Mouse (Mus musculus) right cerebral cortex, postnatal 10 days (tissue): Measurements from ENCODE around the gene Orai3.

Source experiments
- DNase-seq, 2 experiments: peaks; one replicate each; pipeline ENCODE4 v3.0.0; 2021; ENCODE audit warnings: low spot score in 2 of 2

The Orai3 gene

GRCm38 (mm10) chr7:127799211-127799610, 29.6 kb downstream of the Orai3 start:
- no peak for DNase-seq

DNA sequence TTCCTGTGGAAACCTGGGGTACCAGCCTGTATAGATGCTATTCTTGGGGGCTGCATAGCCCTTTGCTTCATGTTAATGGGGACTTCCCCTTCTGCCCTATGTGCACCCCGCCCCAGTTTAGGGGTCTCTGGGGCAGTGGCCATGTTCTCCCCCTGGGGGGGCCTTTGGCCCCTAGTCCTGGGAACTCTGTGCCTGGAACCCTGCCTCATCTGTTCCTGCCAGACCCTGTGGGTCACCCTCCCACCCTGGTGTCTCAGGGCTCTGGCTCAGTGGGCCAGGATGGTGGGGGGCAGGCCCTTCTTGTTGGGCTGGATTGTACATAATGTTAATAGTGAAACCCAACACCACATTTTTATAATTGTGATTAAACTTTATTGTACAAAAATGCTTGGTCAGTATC, 30.1 kb downstream of the Orai3 start:
- peak in 1 of 2 experiments; percentile 44 for DNase-seq

DNA sequence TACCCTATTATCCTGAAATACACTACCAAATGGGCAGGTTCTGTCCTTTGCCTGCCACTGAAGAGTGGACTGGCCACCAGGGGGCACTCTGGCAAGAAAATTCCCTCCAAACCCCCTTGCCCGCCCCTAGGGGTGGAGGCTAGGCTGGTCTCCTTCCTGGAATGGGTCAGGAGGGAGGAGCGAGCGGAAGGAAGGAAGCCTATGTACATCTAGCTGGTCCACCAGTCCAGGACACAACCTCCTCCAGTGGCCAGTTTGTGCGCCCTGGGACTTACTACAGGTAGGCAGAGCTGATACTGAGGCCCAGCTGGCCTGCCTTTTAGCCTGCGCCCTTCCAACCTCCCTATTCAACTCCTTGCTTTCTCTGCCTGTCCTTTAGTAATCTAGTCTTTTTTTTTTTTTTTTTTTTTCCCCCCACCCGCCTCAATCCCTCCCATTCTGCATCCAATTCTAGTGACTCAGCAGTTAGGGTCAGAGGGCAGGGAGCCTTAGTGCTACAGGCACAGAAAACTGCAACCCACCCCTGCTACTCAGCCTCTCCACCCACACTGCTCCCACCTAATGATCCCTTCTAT, 30.9 kb downstream of the Orai3 start, which contains the start of gene Hsd3b7:
Hsd3b7 (plus strand) TSS at position 170 of the 575 bp plus-strand sequence.
- DNase-seq: peak; percentile 88 to 91

GRCm38 (mm10) chr7:127801010-127801621, 31.5 kb downstream of the Orai3 start:
- DNase-seq: peak in 1 of 2 experiments; percentile 57

GRCm38 (mm10) chr7:127802313-127802712, 32.7 kb downstream of the Orai3 start:
- DNase-seq: peak in 1 of 2 experiments; percentile 54

DNA sequence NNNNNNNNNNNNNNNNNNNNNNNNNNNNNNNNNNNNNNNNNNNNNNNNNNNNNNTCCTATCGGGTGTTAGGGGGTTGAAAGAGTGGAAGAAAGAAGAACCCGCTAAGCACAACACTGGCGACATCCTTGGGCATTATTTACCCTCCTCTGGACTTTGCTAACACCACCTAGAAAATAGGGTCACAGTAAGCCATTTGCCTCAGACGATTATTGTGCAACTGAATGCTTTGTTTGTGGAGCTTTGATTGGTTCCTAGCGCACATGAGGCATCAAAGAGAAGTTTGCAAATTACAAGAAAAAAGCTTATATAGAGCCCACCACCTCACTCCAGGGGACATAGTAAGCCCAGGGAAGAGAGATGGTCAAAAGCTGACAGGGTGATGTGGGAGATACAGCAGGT, 39.2 kb downstream of the Orai3 start:
- no peak for DNase-seq

DNA sequence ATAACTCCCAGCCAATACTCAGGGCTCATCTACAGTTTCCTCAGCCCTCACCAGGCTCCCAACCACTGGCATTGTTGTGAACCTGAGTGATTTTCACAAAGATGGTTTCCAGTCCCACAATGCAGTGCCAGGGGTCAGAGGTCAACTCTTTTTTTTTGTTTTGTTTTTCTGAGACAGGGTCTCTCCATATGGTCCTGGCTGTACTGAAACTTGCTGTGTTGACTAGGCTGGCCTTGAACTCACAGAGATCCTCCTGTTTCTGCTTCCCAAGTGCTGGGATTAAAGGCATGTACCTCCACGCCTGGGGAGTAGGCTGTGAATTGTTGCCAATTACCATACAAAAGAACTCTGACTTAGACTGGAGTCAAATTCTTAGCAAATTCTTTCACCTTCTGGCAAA, 40.2 kb downstream of the Orai3 start:
- no peak for DNase-seq

DNA sequence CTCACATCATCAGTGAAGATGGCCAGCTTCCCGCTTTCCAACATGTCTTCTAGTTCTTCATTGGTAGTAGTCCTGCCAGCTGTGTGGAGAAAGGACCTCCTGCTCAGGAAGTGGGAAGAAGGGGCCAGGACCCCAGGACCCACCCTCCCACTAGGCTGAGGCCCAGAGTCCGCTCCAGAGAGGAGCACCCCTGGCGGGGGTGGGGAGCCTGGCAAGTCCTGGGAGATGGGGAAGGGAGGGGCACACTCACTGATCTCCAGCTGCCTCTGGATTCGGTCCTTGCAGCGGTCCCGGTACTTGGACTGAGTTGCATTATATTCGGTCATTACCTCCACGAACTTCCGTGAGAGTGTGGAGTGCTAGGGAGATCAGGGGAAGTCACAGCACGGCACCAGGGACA, 41.0 kb downstream of the Orai3 start:
- DNase-seq: no peak

DNA sequence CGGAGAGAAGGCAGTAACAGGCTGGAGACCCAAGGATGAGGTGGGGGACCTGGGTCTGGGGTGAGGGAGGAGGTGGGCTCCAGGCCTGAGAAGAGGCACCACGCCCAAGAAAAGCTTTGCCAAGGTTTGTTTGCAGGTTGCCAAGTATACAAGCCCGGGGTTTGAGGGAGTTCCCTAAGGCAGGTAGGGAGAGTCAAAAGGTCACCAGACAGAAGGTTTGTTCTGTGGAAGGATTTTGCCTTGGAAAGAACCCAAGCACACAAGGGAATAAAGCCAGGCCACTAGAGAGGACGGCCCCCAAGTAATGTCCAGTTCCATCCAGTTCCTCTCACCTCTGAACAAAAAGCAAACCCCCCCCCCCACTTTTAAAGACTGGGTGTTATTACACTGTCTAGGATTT, 41.6 kb downstream of the Orai3 start:
- DNase-seq: no peak

DNA sequence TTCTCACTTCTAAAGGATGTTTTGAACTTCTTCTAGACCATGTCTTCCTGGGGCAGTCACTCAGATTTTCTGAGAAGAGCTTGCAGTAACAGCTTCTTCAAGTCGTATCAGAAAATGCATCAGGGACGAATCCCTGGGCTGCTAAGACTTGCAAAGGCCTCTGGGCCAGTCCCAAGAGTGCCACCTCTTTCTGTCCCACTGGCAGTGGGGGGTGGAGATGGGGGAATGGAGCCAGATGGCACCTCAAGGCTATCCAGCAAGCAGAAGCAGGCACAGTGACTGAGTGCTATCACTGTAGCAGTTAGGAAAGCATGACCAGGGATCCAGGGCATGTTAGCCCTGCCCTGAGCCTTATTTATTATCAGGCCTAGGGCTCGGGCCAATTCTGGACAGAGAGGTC, 42.7 kb downstream of the Orai3 start:
- no peak for DNase-seq

- no peak for DNase-seq
Measured at GRCm38 (mm10) chr7:127813821-127814220, 44.2 kb downstream of the Orai3 start.

GRCm38 (mm10) chr7:127814241-127814921, 44.8 kb downstream of the Orai3 start:
- peak; percentile 85 to 88 for DNase-seq

DNA sequence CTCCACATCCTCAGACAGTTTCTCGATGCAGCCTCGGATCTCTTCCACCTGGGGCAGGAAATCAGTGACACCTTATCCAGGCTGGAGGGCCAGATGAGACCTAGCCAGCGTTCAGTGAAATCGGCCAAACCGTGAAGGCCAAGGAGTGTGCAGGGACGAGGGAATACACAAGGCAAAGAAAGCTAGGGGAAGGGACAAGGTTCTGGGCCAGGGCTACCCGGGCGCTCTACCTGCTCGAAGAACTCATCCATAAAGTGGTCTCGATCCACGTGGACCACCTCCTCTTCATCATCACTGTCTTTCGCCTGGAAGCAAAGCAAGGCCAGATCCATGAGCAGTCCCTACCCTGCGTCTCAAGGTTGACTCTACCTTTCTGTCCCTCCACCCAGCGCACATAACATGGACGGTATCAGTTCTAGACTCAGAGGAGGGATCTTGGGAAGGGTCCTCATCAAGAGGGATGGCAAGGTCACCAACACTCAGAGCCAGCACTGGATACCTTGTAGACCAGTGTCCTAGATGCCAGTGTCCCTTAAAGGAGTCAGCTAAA, 45.6 kb downstream of the Orai3 start:
- DNase-seq: peak in 1 of 2 experiments; percentile 30

DNA sequence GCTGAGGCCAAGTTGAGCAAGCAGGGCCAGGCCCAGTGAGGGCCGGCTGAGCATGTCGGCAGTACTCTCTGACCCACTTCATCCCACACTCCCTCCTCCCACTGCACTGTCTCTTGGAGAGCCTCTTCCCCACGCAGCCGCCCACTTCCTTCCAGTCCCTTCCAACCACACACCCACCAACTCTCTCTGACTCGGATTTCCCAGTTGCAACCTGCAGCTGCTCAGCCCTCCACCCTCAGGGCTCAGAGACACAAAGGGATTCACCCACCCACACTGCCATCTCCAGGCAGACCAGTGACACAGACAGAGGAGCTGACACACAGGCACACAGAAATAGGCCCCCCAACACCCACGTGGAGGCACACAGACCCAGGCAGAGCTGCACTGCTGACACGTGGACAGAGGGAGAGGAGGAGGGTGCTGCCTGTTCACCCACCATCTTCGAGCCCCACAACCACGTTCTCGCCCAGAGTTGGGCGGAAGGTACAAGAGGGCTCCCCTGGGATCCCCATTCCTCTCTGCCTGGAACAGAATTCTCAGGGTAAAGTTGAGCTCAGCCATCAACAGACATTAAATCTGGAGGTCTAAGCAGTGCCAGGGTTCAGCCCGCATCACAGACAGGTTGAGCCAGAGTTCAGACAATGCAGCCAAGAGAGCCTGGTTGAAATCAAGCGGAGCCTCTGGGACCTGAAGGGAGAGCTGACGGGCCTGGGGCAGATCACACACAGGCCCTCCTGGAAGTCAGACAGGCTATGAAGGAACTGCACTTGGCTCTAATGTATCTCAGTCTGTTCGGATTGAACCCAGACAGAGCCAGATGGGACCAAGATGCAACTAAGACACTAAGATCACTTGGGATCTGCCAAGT, 46.6 kb downstream of the Orai3 start:
- peak; percentile 72 to 85 for DNase-seq

DNA sequence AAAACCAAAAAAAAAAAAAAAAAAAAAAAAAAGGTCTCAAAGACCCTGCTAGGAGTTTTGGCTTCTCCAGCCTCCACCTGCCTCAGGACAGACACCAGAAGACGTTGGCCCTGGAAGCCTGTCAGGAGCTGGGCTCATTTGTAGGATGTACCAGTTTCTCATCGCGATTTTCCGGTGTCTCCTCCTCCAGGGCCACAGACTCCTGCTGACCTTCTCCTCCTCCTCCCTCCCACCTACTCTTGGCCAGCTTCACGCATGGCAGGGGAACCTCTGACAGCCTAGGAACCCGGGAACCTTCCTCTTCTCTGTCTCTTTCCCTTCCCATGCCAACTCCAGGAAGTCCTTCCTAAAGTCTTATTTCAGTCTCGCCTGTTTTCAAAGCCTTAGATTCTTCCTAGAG, 47.4 kb downstream of the Orai3 start:
- peak in 1 of 2 experiments; percentile 27 for DNase-seq

DNA sequence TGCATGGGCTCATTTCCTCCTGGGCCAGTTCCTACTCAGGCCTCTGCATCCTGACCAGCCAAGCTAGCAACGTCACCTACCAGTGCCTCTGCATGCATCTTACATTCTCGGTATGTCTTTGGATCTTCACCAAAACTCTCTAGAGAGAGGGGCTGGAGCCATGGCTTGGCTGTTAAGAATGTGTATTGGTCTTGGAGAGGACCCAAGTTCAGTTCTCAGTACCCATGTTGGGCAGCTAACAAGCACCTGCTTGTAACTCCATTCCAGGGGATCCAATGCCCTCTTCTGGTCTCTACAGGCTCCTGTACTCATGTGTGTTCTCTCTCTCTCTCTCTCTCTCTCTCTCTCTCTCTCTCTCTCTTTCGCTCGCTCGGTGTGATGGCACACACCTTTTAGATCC, 48.2 kb downstream of the Orai3 start:
- no peak for DNase-seq

DNA sequence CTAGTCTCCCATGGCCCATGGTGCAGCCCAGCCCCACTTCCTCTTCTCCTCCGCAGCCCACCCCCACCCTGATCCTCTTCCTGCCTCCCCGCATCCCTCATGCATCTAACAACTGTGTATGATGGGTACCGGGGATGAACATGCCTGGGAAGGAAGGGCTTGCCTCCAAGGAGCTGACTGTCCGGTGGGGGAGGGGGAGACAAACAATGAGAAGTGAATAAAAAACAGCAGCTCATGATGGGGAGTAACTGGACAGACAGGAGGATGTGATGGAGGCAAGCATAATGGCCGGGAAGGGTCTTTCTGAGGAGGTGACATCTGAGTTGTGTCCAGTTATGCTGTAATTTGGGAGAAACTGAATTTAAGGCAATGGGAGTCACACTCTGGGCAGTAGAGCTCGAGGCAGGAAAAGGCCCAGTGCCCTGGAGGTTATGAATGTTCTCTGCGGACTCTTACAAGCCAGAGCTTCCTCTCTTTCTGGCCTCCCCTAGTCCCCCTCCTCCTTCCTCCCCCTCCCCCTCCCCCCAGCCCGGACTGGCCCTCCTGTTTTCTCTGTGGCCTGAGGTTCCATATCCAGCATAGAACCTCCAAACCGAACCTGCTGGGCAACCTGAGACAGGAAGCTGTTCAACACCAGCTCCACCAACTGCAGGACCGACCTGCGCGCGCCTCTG, 51.4 kb downstream of the Orai3 start:
- no peak for DNase-seq

DNA sequence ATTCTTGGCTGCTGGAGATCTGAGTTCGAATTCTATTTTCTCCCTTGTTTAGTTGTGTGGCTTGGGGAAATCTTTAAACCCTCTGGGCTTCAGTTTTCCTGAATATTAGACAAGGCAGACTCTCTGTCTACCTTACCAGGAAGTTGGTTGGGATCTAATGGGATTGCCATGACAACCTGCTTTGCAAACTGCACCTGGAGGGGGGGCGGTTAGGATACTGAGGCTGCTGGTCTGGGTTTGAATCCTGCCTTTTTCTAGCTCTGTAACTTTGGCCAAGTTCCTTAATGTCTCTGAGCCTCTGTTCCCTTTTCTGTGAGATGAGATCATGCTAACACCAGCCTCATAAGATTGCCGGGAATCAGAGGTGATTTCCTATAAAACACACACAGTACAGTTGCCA, 52.9 kb downstream of the Orai3 start:
- no peak for DNase-seq

DNA sequence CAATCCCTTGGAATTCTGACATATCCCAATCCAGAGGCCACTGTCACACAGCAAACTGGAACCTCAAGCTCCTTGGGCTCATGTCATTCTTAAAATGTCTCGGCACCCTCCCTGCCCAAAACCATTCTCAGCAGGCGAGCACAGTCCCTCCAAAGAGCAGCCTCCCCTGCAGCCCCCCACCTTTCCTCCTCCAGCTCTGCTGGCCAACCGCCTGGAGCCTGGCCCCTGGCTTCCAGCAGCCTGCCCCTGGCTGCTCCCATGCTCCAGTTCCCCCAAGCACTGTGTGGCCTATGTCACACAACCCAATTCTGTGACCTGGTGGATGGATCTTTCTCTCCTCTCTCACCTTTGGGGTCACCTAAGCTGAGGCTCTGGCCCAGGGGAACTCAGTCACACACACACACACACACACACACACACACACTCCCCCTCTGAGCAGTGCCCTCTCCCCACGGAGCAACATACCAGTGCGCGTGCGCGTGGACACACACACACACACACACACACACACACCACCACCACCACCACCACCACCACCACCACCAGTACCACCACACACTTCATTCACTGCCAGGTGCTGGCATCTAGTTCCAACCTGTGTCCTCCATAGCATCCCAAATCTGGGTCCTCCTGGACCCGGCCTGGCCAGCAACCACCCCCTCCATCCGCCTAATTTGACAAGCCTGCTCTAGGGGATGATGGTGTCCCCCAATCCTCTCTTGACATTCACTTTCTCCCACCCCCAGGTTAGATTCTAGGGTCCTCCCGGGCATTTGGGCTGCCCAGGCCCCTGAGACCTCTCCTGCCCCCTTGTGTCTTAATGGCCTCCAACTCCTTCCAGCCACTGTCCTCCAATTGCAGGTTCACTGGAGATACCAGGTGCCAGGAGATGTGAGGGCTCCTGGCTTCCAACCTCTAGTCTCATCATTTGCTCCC, 53.9 kb downstream of the Orai3 start:
- peak in 1 of 2 experiments; percentile 59 for DNase-seq
